Mouse (Mus musculus) testis, postnatal 14 days (tissue): ENCODE measurements around the gene Olfr1188.
"Not testable (repeated sequence)": the region's sequence is repeated elsewhere in the genome, so short reads cannot be mapped to it uniquely, and the experiment has no call there.

Experiments used
- DNase-seq: peaks from one replicate; pipeline ENCODE4 v3.0.0; 2021; ENCODE audit warnings: low spot score

Gene Olfr1188

GRCm38 (mm10) chr2:88556635-88557034, at the start of gene Olfr1188:
Gene Olfr1188 (plus strand): TSS chr2:88556935.
- DNase-seq, result no peak

- no peak for DNase-seq
These were observed 38.5 kb upstream of the Olfr1188 start, which contains the start of gene Olfr1186 for GRCm38 (mm10) chr2:88518251-88518650. Gene Olfr1186 (plus strand): TSS chr2:88518551.

DNA sequence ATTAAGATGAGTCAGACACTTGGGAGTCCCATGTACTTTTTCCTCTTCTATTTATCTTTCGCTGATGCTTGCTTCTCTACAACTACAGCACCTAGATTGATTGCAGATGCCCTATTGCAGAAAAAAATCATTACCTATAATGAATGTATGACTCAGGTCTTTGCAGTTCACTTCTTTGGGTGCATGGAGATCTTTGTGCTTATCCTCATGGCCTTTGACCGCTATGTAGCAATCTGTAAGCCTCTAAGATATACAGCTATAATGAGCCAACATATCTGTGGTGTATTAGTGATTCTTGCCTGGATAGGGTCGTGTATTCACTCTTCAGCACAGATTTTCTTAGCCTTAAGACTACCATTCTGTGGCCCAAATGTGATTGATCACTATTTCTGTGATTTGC, 31.0 kb upstream of the Olfr1188 start:
- DNase-seq, result no peak

- DNase-seq, result not testable (repeated sequence)
These were observed 16.0 kb downstream of the Olfr1188 start for GRCm38 (mm10) chr2:88572696-88573095.

GRCm38 (mm10) chr2:88586154-88586553, 29.4 kb downstream of the Olfr1188 start, which contains the start of gene Olfr1189:
Gene Olfr1189 (plus strand): TSS chr2:88586454.
- no peak for DNase-seq
